Mouse (Mus musculus) ES-E14 (cell line): ENCODE results near the gene Ecm1. TPM values are rescaled to one million over a fixed set of nuclear protein-coding genes. Genes with fewer than 3 reads are reported as not detected.

Source experiments
- DNase-seq: peaks from one replicate; pipeline ENCODE4 v3.0.0-alpha.2; 2013; ENCODE audit warnings: low read depth, low spot score
- H3K27ac ChIP-seq: 2 replicates; pipeline ENCODE4 v1.5.1; 2012; ENCODE audit warnings: low read depth, mild to moderate bottlenecking, low read length, moderate library complexity, mixed read lengths; ENCODE audit not compliant: poor library complexity, insufficient read depth, severe bottlenecking
- H3K36me3 ChIP-seq: 2 replicates; pipeline ENCODE4 v1.6.1; 2012; ENCODE audit warnings: mild to moderate bottlenecking, low read length, moderate library complexity, mixed read lengths; ENCODE audit not compliant: control insufficient read depth, poor library complexity, insufficient read depth, severe bottlenecking
- H3K4me1 ChIP-seq, 2 experiments: fragments of 150-350 bp in 1 of 2; sonication (generic) in 1 of 2; 2 replicates each; pipeline ENCODE4 v1.6.1; 2012; ENCODE audit warnings: low read length in 2 of 2, mild to moderate bottlenecking in 1 of 2, mixed read lengths in 1 of 2; ENCODE audit not compliant: control insufficient read depth in 2 of 2, insufficient read depth in 2 of 2, poor library complexity in 1 of 2
- H3K4me3 ChIP-seq, 2 experiments: fragments of 150-350 bp in 1 of 2; sonication (generic) in 1 of 2; 2 replicates each; pipeline ENCODE4 v1.5.1; 2012; ENCODE audit warnings: low read length in 2 of 2, low read depth in 1 of 2, mild to moderate bottlenecking in 1 of 2, mixed read lengths in 1 of 2; ENCODE audit not compliant: insufficient read depth in 1 of 2, poor library complexity in 1 of 2, severe bottlenecking in 1 of 2
- H3K9ac ChIP-seq: 2 replicates; pipeline ENCODE4 v1.6.1; 2012; ENCODE audit warnings: low read depth, mild to moderate bottlenecking, low read length, mixed read lengths; ENCODE audit not compliant: poor library complexity, insufficient read depth, severe bottlenecking
- H3K9me3 ChIP-seq: fragments of 150-350 bp; sonication (generic); 2 replicates; pipeline ENCODE4 v1.6.1; 2012; ENCODE audit warnings: low read depth, mild to moderate bottlenecking, low read length; ENCODE audit not compliant: control insufficient read depth, insufficient read depth
- CHD2 ChIP-seq: IDR thresholded peaks from 2 replicates; pipeline ENCODE4 v1.6.1; 2014; ENCODE audit warnings: mild to moderate bottlenecking, low read depth, low read length, inconsistent platforms
- HCFC1 ChIP-seq: IDR thresholded peaks from 2 replicates; pipeline ENCODE4 v1.6.1; 2012; ENCODE audit warnings: low read length, inconsistent platforms, borderline replicate concordance; ENCODE audit not compliant: insufficient read depth
- MAFK ChIP-seq: IDR thresholded peaks from 2 replicates; pipeline ENCODE4 v1.6.1; 2014; ENCODE audit warnings: mild to moderate bottlenecking, low read depth, low read length, inconsistent platforms; ENCODE audit not compliant: insufficient read depth
- ZC3H11A ChIP-seq: IDR thresholded peaks from 2 replicates; pipeline ENCODE4 v1.6.1; 2012; ENCODE audit warnings: low read depth, mild to moderate bottlenecking, inconsistent platforms, low read length, borderline replicate concordance
- ZNF384 ChIP-seq: IDR thresholded peaks from 2 replicates; pipeline ENCODE4 v1.6.1; 2012; ENCODE audit warnings: low read depth, low read length, inconsistent platforms
- in situ Hi-C, 2 experiments: fragments of 600-800 bp; cut with MboI; formaldehyde crosslinking; loops; one replicate each; pipeline ENCODE4 v1.15.1; 2025; ENCODE audit warnings: low sequenced_read_pairs in 2 of 2, inconsistent platforms in 1 of 2; ENCODE audit not compliant: unreplicated experiment in 2 of 2
- total RNA-seq: library from RNA; depleted of rRNA; stranded (reverse); fragments of 300-350 nt; gene quantifications from 2 replicates; pipeline ENCODE4 v1.2.3, GENCODE M21; 2012

Ecm1 gene
- total RNA-seq, 1 experiment, result 13.4 TPM

GRCm38 (mm10) chr3:95735071-95735670, 4.2 kb downstream of the Ecm1 start:
- no peak for DNase-seq
- Histone ChIP-seq H3K27ac (no peak overlapping the region), H3K9me3 (no peaks in the 10 kb centered on the region), H3K9ac (no peak overlapping the region), H3K4me1 (peaks cover 10 to 40% of the 10 kb centered on the region in 2 experiments; a peak in 3 of 4 replicates), H3K4me3 (0 out of 4 replicates have a peak overlapping the region, but pooled peaks of 1 of the 2 experiments have one; percentile 6), H3K36me3 (peaks cover 14% of the 10 kb centered on the region)
- in situ Hi-C loops, result no loop called here
- TF ChIP-seq HCFC1, result no peak
- TF ChIP-seq MAFK, result no peak
- TF ChIP-seq CHD2, result no peak
- TF ChIP-seq ZC3H11A, result no peak
- TF ChIP-seq ZNF384, result no peak

GRCm38 (mm10) chr3:95734092-95734702, 5.2 kb downstream of the Ecm1 start:
- TF ChIP-seq CHD2 (no peak), ZC3H11A (no peak), MAFK (no peak), ZNF384 (no peak), HCFC1 (no peak)
- in situ Hi-C loops, result no loop called here
- no peaks in the 10 kb centered on the region for H3K9me3 ChIP-seq
- H3K27ac ChIP-seq, result no peak overlapping the region
- peaks cover 9 to 33% of the 10 kb centered on the region in 2 experiments; a peak in 3 of 4 replicates for H3K4me1 ChIP-seq
- H3K9ac ChIP-seq, result no peak overlapping the region
- DNase-seq, result no peak
- no peak overlapping the region for H3K4me3 ChIP-seq
- H3K36me3 ChIP-seq, result peaks cover 7% of the 10 kb centered on the region; the same call in 1 of the 2 replicates

- TF ChIP-seq ZNF384 (no peak), HCFC1 (no peak), ZC3H11A (no peak), MAFK (no peak), CHD2 (no peak)
- Histone ChIP-seq H3K4me3 (no peak overlapping the region), H3K4me1 (peaks cover 9 to 33% of the 10 kb centered on the region in 2 experiments; a peak in 3 of 4 replicates), H3K9ac (no peak overlapping the region), H3K27ac (no peak overlapping the region), H3K9me3 (no peaks in the 10 kb centered on the region), H3K36me3 (peaks cover 3% of the 10 kb centered on the region; the same call in 1 of the 2 replicates)
- no peak for DNase-seq
- in situ Hi-C loops, result no loop called here
Measured at GRCm38 (mm10) chr3:95732744-95733521, 6.4 kb downstream of the Ecm1 start.

- peaks cover 3% of the 10 kb centered on the region; the same call in 1 of the 2 replicates for H3K36me3 ChIP-seq
- no peak overlapping the region for H3K9ac ChIP-seq
- DNase-seq, result no peak
- H3K4me1 ChIP-seq, result peaks cover 8 to 28% of the 10 kb centered on the region in 2 experiments; a peak in 3 of 4 replicates
- in situ Hi-C loops, result no loop called here
- no peak overlapping the region for H3K4me3 ChIP-seq
- TF ChIP-seq CHD2, result no peak
- no peak for TF ChIP-seq HCFC1
- no peak for TF ChIP-seq ZNF384
- TF ChIP-seq MAFK, result no peak
- TF ChIP-seq ZC3H11A, result no peak
- no peak overlapping the region for H3K27ac ChIP-seq
- no peaks in the 10 kb centered on the region for H3K9me3 ChIP-seq
Measured at GRCm38 (mm10) chr3:95732297-95732696, 7.1 kb downstream of the Ecm1 start.
